Mouse (Mus musculus) heart, adult 2 months (tissue): ENCODE measurements around the gene Slc46a1. TPM values are rescaled to one million over a fixed set of nuclear protein-coding genes. Genes with fewer than 3 reads are reported as not detected.
A peak's percentile ranks its signal among the peaks of the same experiment; 100 is the strongest.

Experiments
- DNase-seq, 2 experiments: peaks; one replicate each; pipeline ENCODE4 v3.0.0; 2021
- H3K27ac ChIP-seq: fragments of 200-600 bp; 2 replicates; pipeline ENCODE4 v1.8.1; 2022
- H3K27me3 ChIP-seq: fragments of 200-500 bp; 2 replicates; pipeline ENCODE4 v1.6.1; 2012; ENCODE audit warnings: mild to moderate bottlenecking, low read length, inconsistent platforms, mixed read lengths; ENCODE audit not compliant: control insufficient read depth, insufficient read depth
- H3K36me3 ChIP-seq: fragments of 200-500 bp; 2 replicates; pipeline ENCODE4 v1.6.1; 2012; ENCODE audit warnings: low read length, inconsistent platforms; ENCODE audit not compliant: control insufficient read depth, insufficient read depth
- H3K4me1 ChIP-seq: fragments of 200-500 bp; 2 replicates; pipeline ENCODE4 v1.6.1; 2011; ENCODE audit warnings: low read length; ENCODE audit not compliant: control insufficient read depth, insufficient read depth
- H3K4me3 ChIP-seq: fragments of 200-600 bp; 2 replicates; pipeline ENCODE4 v1.8.1; 2022
- H3K79me2 ChIP-seq: fragments of 200-500 bp; replicated peaks from 2 replicates; pipeline ENCODE4 v1.6.1; 2012; ENCODE audit warnings: mild to moderate bottlenecking, inconsistent platforms, low read length, moderate library complexity, mixed read lengths; ENCODE audit not compliant: control insufficient read depth, insufficient read depth
- H3K9ac ChIP-seq: fragments of 200-500 bp; 2 replicates; pipeline ENCODE4 v1.6.1; 2012; ENCODE audit warnings: low read depth, mild to moderate bottlenecking, control low read depth, inconsistent platforms, low read length, mixed read lengths
- CTCF ChIP-seq: fragments of 200-600 bp; IDR thresholded peaks from 2 replicates; pipeline ENCODE4 v1.8.1; 2022; ENCODE audit warnings: antibody characterized with exemption, mild to moderate bottlenecking, moderate library complexity
- EP300 ChIP-seq: fragments of 200-500 bp; IDR thresholded peaks from 2 replicates; pipeline ENCODE4 v1.6.1; 2011; ENCODE audit warnings: low read depth, low read length, control low read depth; ENCODE audit not compliant: insufficient read depth
- POLR2A ChIP-seq: fragments of 200-500 bp; IDR thresholded peaks from 2 replicates; pipeline ENCODE4 v1.6.1; 2011; ENCODE audit warnings: mild to moderate bottlenecking, low read depth, low read length, control low read depth; ENCODE audit not compliant: insufficient read depth
- WGBS: fragments of 180-500 bp; shearing (Covaris S2); methylation state at CpG from one replicate; pipeline ENCODE4 v1.1.7; 2018; 5-methylcytosine and 5-hydroxymethylcytosine counted together
- intact Hi-C: fragments of 180-260 bp; cut with DNase I; formaldehyde crosslinking; loops from one replicate; pipeline ENCODE4 v1.15.1; 2025
- polyA plus RNA-seq: library from polyadenylated mRNA; depleted of rRNA; stranded (reverse); fragments of >200 nt; gene quantifications from 2 replicates; pipeline ENCODE4 v1.2.3, GENCODE M21; 2012
- total RNA-seq, 2 experiments: library from RNA; stranded (reverse); gene quantifications; 2 replicates each; pipeline ENCODE4 v1.2.3; 2021

Slc46a1 gene
- total and polyA plus RNA-seq, 3 experiments = 1.7 to 7.8 (median 3.0) TPM

GRCm38 (mm10) chr11:78424352-78424751 lies 41.1 kb upstream of the Slc46a1 start:
- H3K9ac ChIP-seq = no peak overlapping the region
- H3K4me3 ChIP-seq = no peak overlapping the region
- intact Hi-C loops = no loop called here
- no peaks in the 10 kb centered on the region; the same call in 1 of the 2 replicates for H3K4me1 ChIP-seq
- H3K27ac ChIP-seq = no peak overlapping the region
- peaks cover 3% of the 10 kb centered on the region; the same call in 1 of the 2 replicates for H3K27me3 ChIP-seq
- 28% methylated on average over 2 of the region's 2 CpGs for WGBS
- TF ChIP-seq CTCF (no peak), EP300 (no peak)
- peak in 1 of 2 experiments; percentile 8 for DNase-seq
- no peaks in the 10 kb centered on the region for H3K36me3 ChIP-seq
- H3K79me2 ChIP-seq = no peaks in the 10 kb centered on the region

GRCm38 (mm10) chr11:78425572-78425971 lies 39.9 kb upstream of the Slc46a1 start:
- TF ChIP-seq POLR2A (no peak), CTCF (no peak), EP300 (no peak)
- H3K4me3 ChIP-seq = no peak overlapping the region
- H3K27ac ChIP-seq = no peak overlapping the region
- 89% methylated on average over 1 of the region's 1 CpGs for WGBS
- no peaks in the 10 kb centered on the region; the same call in 1 of the 2 replicates for H3K4me1 ChIP-seq
- intact Hi-C loops = no loop called here
- H3K36me3 ChIP-seq = no peaks in the 10 kb centered on the region
- no peak overlapping the region for H3K9ac ChIP-seq
- no peaks in the 10 kb centered on the region for H3K79me2 ChIP-seq
- DNase-seq = no peak
- peaks cover 3% of the 10 kb centered on the region; the same call in 1 of the 2 replicates for H3K27me3 ChIP-seq

GRCm38 (mm10) chr11:78427655-78428054 lies 37.8 kb upstream of the Slc46a1 start:
- H3K9ac ChIP-seq = no peak overlapping the region
- DNase-seq = no peak
- no peaks in the 10 kb centered on the region for H3K27me3 ChIP-seq
- WGBS = 95% methylated on average over 6 of the region's 6 CpGs
- H3K36me3 ChIP-seq = no peaks in the 10 kb centered on the region
- no peak overlapping the region for H3K27ac ChIP-seq
- H3K79me2 ChIP-seq = no peaks in the 10 kb centered on the region
- TF ChIP-seq CTCF = no peak
- no peak for TF ChIP-seq POLR2A
- no peak for TF ChIP-seq EP300
- H3K4me3 ChIP-seq = no peak overlapping the region
- intact Hi-C loops = no loop called here
- no peaks in the 10 kb centered on the region; the same call in 1 of the 2 replicates for H3K4me1 ChIP-seq

DNA sequence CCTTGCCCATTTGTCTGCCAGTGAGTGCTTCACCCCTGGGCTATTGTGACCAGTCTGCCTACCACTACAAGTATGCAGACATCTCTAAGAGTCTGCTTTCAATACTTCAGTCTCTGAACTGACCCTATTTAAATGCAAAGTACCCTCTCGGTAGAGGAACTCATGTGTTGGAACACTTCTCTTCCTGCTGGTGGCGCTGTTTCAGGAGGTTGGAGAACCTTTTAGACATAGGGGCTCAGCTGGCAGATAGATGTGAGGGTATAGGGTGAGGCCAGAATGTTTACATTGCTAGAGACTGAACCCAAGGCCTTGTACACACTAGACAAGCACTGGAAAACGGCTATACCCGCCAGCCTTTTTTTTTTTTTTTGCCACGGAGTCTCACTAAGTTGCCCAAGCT lies 37.2 kb upstream of the Slc46a1 start:
- no peak overlapping the region for H3K27ac ChIP-seq
- no peak for DNase-seq
- H3K36me3 ChIP-seq = no peaks in the 10 kb centered on the region
- intact Hi-C loops = no loop called here
- H3K79me2 ChIP-seq = no peaks in the 10 kb centered on the region
- no peaks in the 10 kb centered on the region; the same call in 1 of the 2 replicates for H3K4me1 ChIP-seq
- H3K27me3 ChIP-seq = no peaks in the 10 kb centered on the region
- no peak overlapping the region for H3K9ac ChIP-seq
- no peak for TF ChIP-seq CTCF
- no peak for TF ChIP-seq POLR2A
- no peak for TF ChIP-seq EP300
- 81% methylated on average over 5 of the region's 5 CpGs for WGBS
- no peak overlapping the region for H3K4me3 ChIP-seq

- 41% methylated on average over 11 of the region's 11 CpGs for WGBS
- Histone ChIP-seq H3K4me1 (no peaks in the 10 kb centered on the region), H3K9ac (no peak overlapping the region), H3K36me3 (no peaks in the 10 kb centered on the region), H3K4me3 (no peak overlapping the region), H3K27ac (no peak overlapping the region), H3K79me2 (no peaks in the 10 kb centered on the region), H3K27me3 (no peaks in the 10 kb centered on the region)
- intact Hi-C loops = no loop called here
- no peak for DNase-seq
- TF ChIP-seq CTCF = no peak
- TF ChIP-seq EP300 = no peak
- no peak for TF ChIP-seq POLR2A
Observed at GRCm38 (mm10) chr11:78430195-78430878, 35.2 kb upstream of the Slc46a1 start.

GRCm38 (mm10) chr11:78431176-78431575 lies 34.3 kb upstream of the Slc46a1 start:
- WGBS = 88% methylated on average over 10 of the region's 10 CpGs
- no peak overlapping the region for H3K4me3 ChIP-seq
- no peak overlapping the region for H3K27ac ChIP-seq
- no peaks in the 10 kb centered on the region for H3K4me1 ChIP-seq
- H3K36me3 ChIP-seq = no peaks in the 10 kb centered on the region
- H3K27me3 ChIP-seq = no peaks in the 10 kb centered on the region
- DNase-seq = no peak
- intact Hi-C loops = no loop called here
- TF ChIP-seq CTCF = no peak
- no peak for TF ChIP-seq POLR2A
- no peak for TF ChIP-seq EP300
- no peaks in the 10 kb centered on the region for H3K79me2 ChIP-seq
- H3K9ac ChIP-seq = no peak overlapping the region
